Mouse (Mus musculus): ENCODE data around the gene Pigq.

GRCm38 (mm10) chr17:25883268-25883667, 61.5 kb downstream of the Pigq start:
- TF ChIP-seq CTCF (IDR thresholded peaks at IDR 0.05; ENCODE audit: low read depth), result no peak
- TF ChIP-seq EP300 (IDR thresholded peaks at IDR 0.05; ENCODE audit: low read depth), result no peak
